Mouse (Mus musculus) ovary, adult 18-20 months (tissue): Measurements from ENCODE around the gene Sptbn1.

Experiments used
- DNase-seq: peaks from one replicate; pipeline ENCODE4 v3.0.0; 2022; ENCODE audit warnings: low spot score, mixed read lengths

Sptbn1 gene

DNA sequence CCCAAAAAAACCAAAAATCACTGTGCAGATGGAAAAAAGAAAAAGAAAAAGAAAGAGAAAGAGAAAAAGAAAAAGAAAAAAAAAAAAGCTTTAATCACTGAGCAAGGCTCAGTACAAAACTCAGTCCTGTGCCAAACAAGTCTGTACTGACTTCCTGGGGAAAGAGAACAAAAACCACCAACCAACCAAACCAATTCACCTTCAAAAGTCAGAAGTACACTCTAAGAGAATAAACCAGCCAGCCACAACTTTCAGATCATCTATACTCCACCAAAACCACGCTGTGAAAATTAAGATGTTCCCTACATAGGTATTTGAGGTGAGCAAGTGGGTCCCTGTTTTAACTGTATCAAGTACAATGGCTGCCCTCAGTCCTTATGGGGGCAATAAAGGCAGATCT lies 141.1 kb downstream of the Sptbn1 start:
- DNase-seq = no peak

DNA sequence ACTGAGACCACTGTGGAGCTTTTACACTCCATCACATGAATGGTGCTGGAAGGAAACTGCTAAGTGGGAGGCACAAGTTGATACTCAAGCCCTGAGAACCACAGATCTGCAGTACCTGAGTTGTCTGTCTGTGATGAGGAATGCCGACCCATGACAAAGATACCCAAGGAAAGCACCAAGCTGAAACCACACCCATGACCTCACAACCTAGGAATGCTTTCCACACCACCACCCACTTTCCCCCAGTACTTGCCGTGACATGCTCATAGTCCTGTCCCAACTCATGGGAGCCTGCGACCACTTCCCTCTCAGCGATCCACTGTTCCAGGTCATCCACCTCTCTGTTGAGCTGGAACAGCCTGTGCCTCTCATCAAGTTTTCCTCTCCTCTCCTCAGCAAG lies 149.9 kb downstream of the Sptbn1 start:
- no peak for DNase-seq

DNA sequence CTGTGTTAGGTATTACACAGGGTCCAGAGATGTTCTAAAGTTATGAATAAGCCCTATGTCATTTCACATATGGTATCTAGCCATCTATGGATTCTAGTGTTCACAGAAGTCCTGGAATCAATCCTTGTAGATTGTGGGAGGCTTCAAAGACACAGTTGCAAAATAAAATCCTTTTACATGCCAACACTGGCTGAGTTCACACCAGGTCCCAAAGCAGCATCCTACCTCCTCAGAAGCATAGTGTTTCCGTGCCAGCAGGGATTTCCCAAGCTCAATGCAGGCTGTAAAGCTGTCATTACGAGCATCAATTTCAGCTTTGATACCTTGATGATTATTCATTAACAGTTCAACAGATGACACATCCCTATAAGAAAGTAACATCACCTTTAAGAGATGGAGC lies 154.3 kb downstream of the Sptbn1 start:
- DNase-seq = no peak

DNA sequence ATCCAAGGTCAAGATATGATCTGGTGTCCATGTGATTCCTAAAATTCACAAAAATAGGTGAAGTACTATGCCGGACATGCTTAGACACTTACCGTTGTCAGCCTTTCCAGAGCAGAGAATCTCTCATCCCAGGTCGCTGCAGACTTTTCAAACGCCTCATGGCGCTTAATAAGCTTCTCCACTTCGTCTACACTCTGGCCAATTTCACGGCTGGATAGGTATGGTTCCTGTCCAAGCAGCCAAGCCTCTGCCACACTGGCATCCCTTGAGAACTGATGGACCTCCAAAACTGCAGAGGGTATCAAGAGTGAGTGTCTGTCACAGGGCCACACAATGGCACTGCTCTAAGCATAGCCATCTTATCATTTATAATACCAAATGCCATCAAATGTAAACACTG lies 157.3 kb downstream of the Sptbn1 start:
- DNase-seq = no peak

DNA sequence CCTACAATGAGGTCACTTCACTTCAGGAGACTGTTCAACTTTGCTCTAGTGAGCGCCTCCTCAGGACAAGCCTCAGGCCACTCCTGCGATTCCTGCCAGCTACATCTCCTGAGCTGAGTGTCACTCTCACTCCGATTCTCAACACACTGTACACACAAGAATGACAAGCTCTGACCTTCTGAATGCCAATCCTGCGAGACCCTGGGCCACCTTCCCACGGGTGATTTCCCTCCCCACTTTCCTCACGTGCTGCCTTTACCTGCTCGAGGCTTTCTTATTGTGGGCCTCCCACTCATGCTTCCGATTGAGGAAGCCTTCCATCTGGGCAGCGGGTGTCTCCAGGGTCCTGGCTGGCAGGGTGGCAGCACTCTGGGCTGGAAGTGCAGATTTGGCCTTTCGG lies 163.8 kb downstream of the Sptbn1 start:
- DNase-seq = no peak

DNA sequence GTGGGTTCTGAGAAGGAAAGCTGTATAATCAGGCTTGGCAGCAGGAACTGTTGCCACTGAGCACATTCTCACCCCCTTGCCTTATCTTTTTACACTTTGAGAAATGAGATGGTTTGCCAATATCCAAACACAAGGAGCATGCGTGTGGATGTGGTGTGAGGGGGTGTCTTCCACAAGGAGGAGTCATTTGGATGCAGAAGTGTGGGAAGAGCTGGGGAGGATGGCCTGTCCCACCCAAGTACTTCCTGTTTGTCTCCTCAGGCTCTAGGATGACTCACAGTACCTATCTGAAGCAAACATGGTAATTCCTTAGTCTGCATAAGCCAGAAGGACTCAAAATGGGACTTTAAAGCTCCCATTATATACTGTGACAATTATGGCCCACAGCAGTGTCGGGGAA lies 165.4 kb downstream of the Sptbn1 start:
- DNase-seq = peak; percentile 11

DNA sequence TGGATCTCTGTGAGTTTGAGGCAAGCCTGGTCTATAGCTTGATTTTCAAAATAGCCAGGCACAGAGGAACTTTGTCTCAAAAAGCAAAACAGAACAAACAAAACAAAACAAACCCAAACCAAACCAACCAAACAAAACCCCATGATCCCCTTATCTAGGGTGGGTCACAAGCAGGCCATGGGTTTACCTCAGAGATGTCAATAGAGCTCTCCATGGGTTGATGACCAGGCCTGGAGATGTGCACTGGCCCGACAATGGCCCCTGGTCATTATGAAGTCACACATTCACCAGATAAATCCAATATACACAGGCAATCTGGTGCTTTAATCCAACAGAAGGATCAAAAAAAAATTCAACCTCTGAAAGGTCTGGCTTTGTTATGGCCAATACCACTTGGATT lies 166.2 kb downstream of the Sptbn1 start:
- no peak for DNase-seq

DNA sequence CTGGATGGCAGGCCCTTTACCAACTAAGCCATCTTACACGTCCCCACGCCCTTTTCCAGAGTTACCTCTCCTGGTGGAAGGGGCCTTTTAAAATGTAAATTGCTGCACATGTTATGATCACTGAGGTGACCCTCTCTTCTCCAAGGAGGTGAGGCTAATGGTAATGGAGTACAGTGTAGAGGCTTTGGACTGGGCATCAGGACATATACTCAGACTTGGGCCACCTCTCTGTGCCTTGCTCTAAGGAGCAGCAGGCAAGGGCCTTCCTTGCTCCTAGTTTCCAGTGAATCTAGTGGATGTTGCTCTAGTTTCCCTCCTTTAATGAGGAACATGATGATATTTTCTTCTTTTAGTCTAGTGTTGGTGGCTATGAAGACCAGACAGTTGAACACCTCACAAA lies 166.8 kb downstream of the Sptbn1 start:
- DNase-seq = no peak

DNA sequence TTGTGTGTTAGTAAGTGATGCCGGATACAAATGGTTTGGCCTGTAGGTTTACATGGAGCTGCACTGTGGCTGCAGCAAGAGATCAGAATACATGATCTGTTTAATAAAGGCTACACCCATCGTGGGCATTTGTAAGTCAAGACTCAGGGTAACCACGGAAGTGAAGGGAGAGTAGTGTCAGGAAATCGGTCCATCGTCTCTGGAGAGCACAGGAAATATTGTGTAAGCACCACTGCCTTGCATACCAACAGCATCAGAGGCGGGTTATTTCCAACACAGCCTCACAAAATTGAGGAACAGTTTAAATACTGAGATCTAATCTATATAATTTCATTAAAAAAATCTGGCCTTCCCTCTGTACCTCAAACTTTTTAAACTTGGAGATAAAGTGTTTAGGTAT lies 168.1 kb downstream of the Sptbn1 start:
- DNase-seq = no peak

DNA sequence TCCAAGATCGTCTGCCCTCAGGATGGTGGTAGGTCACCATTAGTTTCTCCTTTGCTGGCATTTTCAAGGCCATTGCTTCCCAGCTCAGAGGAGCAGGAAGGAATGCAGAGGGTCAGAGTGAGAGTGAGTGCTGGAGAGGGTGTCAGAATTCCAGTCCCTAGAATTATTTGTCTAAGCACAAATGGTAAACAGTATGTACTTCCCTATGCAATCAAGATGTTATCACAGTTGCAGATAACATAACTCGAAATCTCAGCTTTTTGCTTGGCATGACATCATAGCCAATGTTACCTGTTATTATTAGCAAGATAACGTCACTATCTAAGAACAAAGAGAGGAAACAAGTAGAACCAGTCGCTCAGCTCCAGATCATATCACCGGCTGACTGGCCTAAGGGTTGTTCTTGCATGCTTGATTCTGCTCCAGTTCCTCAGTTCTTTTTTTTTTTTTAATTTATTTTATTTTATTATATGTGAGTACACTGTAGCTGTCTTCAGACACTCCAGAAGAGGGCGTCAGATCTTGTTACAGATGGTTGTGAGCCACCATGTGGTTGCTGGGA lies 172.7 kb downstream of the Sptbn1 start:
- no peak for DNase-seq

DNA sequence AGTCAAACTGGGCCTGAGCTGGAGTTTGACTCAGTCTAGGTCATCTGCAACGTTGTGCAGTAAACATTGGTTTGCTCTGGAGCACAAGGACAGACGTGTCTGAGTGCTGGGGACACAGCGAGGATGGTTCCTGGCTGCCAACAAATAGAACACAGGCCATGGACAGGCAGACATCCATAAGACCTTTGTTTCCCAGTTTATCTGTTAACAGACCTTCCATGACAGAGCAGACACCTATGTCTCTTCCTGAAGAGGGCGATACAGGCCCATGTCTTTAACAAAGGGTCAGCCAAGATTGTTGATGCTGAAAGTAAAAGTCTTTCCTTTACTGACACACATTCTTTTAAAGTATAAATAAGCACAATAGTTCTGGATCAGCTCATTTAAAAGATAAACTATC lies 176.1 kb downstream of the Sptbn1 start:
- no peak for DNase-seq

DNA sequence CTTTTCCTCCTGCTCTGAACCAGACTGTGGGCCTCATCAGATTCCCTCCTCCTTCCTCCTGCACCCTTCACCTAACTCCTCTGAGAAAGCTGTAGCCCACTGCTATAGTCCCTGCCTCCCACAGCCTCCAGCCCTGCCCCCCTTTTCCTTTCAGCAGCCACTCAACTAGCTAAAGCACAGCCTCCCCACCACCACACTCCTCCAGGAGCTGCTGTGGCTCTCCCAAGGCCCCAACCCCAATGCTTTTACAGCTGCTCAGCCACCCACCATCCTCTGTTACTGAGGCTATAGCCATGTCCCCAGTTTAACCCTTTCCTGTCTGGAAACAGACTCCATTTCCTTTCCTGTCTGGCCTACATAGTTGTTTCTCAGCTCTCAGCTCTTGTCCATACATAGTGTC lies 182.9 kb downstream of the Sptbn1 start:
- no peak for DNase-seq

DNA sequence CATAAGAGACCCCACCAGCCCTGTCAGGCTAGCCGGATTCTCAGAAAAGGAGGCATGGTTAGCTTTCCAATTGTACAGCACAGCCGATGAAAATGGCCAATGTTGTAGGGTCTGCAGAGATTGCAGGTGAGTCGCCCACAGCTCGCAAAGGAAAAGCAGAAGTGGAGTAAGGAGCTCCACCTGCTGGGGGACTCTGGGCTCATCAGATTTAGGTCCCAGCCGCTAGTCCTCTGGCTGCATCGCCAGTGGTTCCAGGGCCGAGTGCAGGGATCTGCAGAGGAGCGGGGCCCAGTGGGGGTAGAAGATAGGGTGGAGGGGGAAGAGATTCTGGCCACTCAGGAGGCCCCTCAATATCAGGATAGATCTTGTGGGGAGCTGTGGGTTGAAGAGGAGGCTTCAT lies 210.7 kb downstream of the Sptbn1 start:
- DNase-seq = no peak
